Mouse (Mus musculus) hindbrain, embryonic 10.5 days (tissue): Measurements from ENCODE around the gene Themis2. TPM values are rescaled to one million over a fixed set of nuclear protein-coding genes. Genes with fewer than 3 reads are reported as not detected.

Experiments
- DNase-seq: peaks from one replicate; pipeline ENCODE4 v3.0.0-alpha.2; 2017; ENCODE audit warnings: low spot score
- H3K27ac ChIP-seq: fragments of 300-500 bp; sonication (generic); 2 replicates; pipeline ENCODE4 v1.5.1; 2016; ENCODE audit warnings: mild to moderate bottlenecking, moderate library complexity
- H3K27me3 ChIP-seq: fragments of 300-500 bp; sonication (generic); 2 replicates; pipeline ENCODE4 v1.6.1; 2016; ENCODE audit warnings: mild to moderate bottlenecking; ENCODE audit not compliant: poor library complexity, insufficient read depth, severe bottlenecking
- H3K36me3 ChIP-seq: fragments of 300-500 bp; sonication (generic); 2 replicates; pipeline ENCODE4 v1.6.1; 2016; ENCODE audit warnings: mild to moderate bottlenecking, moderate library complexity
- H3K4me1 ChIP-seq: fragments of 300-500 bp; sonication (generic); replicated peaks from 2 replicates; pipeline ENCODE4 v1.6.1; 2016; ENCODE audit warnings: mild to moderate bottlenecking
- H3K4me3 ChIP-seq: fragments of 300-500 bp; sonication (generic); 2 replicates; pipeline ENCODE4 v1.5.1; 2016; ENCODE audit warnings: mild to moderate bottlenecking, moderate library complexity
- H3K9me3 ChIP-seq: fragments of 300-500 bp; sonication (generic); 2 replicates; pipeline ENCODE4 v1.6.1; 2016; ENCODE audit warnings: mild to moderate bottlenecking, moderate library complexity
- WGBS: fragments of 180-500 bp; shearing (Covaris S2); methylation state at CpG from one replicate; pipeline ENCODE4 v1.1.7; 2016; 5-methylcytosine and 5-hydroxymethylcytosine counted together
- polyA plus RNA-seq: library from polyadenylated mRNA; unstranded; fragments of >200 nt; fragmentation: Nextera tagmentation; extraction: Ambion mirVana; gene quantifications from 2 replicates; pipeline ENCODE4 v1.2.1, GENCODE M21; 2016

Themis2 gene
- polyA plus RNA-seq: 1.00 and 1.2 TPM in 2 replicates

DNA sequence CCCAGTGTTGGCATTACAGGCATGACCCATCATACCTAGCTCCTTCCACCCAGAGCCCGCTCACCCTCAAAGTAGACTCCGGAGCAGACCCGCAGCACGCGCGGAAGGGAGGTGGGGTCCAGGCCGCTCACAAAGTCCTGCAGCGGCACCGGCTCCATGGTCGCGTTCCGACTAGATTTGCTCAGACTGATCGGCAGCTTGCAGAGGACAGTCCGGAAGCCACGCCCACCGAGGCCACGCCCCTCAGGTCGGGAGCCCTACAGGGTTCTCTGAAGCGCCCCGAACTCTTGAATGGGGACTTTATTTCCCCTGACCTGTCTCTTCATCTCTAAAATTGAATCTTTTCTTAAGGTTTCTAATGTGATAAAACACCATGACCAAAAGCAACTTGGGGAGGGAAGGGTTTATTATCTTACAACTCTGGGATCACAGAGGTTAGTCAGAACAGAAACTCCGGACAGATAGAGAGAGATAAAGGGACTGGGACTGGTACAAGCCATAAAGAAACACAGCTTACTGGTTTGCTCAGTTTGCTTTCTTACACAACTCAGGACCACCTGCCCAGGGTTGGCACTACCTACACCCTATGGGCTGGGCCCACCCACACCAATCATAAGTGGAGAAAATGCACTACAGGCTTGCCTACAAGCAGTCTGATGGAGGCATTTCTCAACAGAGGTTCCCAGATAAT, at the start of gene Themis2:
Gene Themis2 (minus strand): TSS at position 192 of the 691 bp plus-strand sequence.
- Histone ChIP-seq H3K27me3 (peaks cover 36% of the 10 kb centered on the region), H3K4me3 (peak within 1 kb of the TSS; percentile 47), H3K27ac (peak within 1 kb of the TSS; percentile 1; the same call in 1 of the 2 replicates), H3K4me1 (peaks cover 25% of the 10 kb centered on the region), H3K36me3 (no peaks in the 10 kb centered on the region), H3K9me3 (no peaks in the 10 kb centered on the region)
- peak; percentile 71 for DNase-seq
- 2% methylated on average over 21 of the region's 21 CpGs for WGBS

DNA sequence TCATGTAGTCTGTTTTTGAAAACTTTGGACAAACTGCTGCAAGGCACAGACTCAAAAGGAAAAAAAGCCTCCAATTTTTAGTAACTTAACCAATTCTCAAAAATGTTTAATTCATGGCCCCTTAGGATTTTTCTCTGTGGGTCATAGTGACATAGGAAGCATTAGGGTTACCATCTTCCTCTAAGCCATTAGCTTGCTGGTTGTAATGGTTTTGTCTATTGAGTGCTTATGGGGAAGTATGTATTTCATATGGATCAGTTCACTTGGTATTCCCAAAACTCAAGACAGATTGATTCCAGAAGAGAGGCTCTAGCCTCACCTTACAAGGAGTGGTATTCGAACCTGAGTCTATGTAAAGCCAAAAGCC, 47.5 kb upstream of the Themis2 start:
- H3K27ac ChIP-seq: peak overlapping the region; percentile 94
- DNase-seq: no peak
- H3K9me3 ChIP-seq: no peaks in the 10 kb centered on the region
- 90% methylated on average over 1 of the region's 1 CpGs for WGBS
- H3K27me3 ChIP-seq: no peaks in the 10 kb centered on the region
- peaks cover 22% of the 10 kb centered on the region for H3K4me1 ChIP-seq
- H3K36me3 ChIP-seq: peaks cover 37% of the 10 kb centered on the region
- peak overlapping the region; percentile 86 for H3K4me3 ChIP-seq

DNA sequence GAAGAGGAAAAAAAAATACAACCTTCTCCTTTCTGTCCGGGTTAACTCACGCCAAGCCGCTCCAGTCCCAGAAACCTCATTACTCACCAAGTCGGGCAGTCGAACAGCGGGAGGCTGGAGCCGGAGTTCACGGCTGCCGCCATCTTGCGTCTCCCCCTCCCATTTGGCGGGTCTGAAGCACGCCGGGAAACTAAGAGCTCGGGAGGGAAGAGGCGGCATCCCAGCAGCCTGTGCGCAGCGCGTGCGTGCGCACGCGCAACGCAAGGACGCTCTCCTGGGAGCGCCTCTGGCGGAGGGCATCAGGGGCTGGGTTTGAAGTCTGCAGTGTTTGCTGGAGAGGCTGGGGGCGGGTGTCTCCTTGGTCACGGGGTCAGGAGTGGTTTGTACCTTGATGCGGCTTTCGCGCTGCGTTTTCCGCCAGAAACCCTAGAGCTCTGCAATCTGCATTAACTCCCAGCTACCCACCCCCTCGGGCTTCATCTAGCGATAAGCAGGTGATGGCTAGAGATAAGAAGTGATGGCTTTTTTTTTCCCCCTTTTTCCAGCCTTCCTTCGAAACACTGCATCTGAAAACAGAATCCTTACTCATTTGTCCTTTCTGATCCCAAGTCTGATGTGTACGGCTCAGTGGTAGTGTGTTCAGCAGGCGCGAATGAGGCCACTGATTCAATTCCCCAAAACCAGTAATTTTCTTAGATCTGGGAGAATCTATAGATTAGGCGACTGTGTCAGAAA, 47.0 kb upstream of the Themis2 start, which contains the start of gene Ppp1r8:
Gene Ppp1r8 (minus strand): TSS at position 200 of the 735 bp plus-strand sequence.
- Histone ChIP-seq H3K9me3 (no peaks in the 10 kb centered on the region), H3K27ac (peak within 1 kb of the TSS; percentile 94), H3K27me3 (no peaks in the 10 kb centered on the region), H3K4me3 (peak within 1 kb of the TSS; percentile 86), H3K4me1 (peaks cover 22% of the 10 kb centered on the region), H3K36me3 (peaks cover 37% of the 10 kb centered on the region)
- DNase-seq: peak; percentile 94
- 2% methylated on average over 40 of the region's 40 CpGs for WGBS

DNA sequence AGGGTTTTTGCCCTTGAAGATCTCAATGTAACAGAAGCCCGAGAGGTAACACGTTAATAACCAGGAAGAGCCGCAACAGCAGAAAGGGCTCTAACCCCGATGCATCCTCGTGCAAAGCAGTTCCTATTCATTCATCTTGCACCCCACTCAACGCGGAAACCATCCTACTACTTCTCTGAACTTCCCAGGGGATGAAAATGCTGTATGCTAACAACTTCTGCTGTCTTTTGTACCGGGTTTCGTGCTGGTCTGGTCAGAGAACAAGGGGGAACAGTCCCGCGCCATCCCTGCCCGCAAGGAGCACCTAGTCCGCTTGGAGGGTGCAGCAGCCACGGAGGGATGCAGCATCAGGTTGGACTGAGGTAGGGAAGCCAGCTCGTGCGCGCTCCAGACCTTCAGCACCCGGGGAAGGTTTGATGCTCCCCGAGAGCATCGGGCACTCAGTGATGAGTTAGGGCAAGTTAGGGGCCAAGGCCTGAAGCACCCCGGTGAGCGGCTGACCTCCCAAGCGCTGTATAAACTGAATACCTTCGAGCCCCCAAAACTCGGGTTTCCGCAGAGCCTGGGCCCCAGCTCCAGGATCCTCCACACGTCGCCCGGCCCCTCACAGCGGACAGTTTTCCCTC, 46.2 kb upstream of the Themis2 start:
- Histone ChIP-seq H3K27me3 (no peaks in the 10 kb centered on the region), H3K36me3 (peaks cover 37% of the 10 kb centered on the region), H3K27ac (peak overlapping the region; percentile 94), H3K9me3 (no peaks in the 10 kb centered on the region), H3K4me1 (peaks cover 22% of the 10 kb centered on the region), H3K4me3 (peak overlapping the region; percentile 86)
- DNase-seq: peak; percentile 54
- under 1% methylated on average over 30 of the region's 30 CpGs for WGBS

DNA sequence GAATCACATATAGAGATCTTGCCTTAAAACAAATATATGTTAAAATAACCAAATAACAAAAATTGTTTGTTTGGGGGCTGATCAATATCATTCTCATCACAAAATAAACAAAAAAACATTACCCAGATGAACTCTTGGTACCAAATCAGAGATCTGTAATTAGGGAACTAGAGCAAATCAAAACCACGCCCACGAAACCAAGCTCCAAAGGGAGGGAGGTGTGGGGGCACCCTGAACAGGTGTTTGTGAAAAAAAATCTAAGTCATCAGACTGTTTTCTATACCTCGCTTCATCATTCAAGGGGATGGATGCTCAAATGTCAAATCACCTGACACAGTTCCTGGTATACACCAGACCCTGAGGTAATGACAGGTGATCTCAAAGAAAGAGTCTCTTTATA, 45.3 kb upstream of the Themis2 start:
- Histone ChIP-seq H3K27me3 (no peaks in the 10 kb centered on the region), H3K4me3 (peak overlapping the region; percentile 86), H3K9me3 (no peaks in the 10 kb centered on the region), H3K36me3 (peaks cover 46% of the 10 kb centered on the region), H3K27ac (peak overlapping the region; percentile 94), H3K4me1 (peaks cover 22% of the 10 kb centered on the region)
- 90% methylated on average over 3 of the region's 3 CpGs for WGBS
- DNase-seq: no peak

DNA sequence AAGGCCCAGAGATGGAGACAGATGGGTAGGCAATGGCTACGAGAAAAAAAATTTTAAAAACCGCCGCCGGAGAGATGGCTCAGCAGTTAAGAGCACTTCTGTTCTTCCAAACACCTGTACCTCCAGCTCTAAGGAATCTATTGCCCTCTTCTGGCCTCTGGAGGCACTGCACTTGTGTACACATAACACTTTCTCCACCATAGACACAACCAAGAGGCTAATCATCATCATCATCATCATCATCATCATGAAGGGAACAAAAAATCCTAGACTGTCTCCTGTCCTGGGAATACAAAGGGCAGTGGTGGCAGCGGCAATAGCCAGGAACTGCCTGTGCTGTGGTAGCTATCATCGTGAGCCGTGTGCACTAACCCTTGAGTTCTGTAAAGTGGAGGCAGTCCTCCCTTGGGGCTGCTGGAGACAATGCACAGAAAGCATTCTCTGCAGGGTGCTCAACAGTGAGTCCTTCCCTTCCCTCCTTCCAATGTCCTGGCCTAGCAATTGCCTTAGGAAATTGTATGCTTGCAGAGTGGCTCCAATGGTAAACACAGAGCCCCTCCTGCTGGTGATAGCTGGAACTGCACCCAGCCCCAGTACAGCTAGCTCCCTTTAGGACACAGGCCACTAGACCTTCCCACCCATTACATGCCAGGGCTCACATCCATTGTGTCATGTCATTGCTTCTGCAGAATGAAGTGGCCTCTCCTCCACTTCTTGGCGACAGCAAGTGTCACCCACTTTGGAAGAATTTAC, 27.6 kb upstream of the Themis2 start:
- H3K27ac ChIP-seq: no peak overlapping the region
- 75% methylated on average over 8 of the region's 8 CpGs for WGBS
- peak; percentile 71 for DNase-seq
- no peak overlapping the region for H3K4me3 ChIP-seq
- peaks cover 46% of the 10 kb centered on the region for H3K36me3 ChIP-seq
- no peaks in the 10 kb centered on the region for H3K4me1 ChIP-seq
- H3K27me3 ChIP-seq: no peaks in the 10 kb centered on the region
- H3K9me3 ChIP-seq: peaks cover 19% of the 10 kb centered on the region

DNA sequence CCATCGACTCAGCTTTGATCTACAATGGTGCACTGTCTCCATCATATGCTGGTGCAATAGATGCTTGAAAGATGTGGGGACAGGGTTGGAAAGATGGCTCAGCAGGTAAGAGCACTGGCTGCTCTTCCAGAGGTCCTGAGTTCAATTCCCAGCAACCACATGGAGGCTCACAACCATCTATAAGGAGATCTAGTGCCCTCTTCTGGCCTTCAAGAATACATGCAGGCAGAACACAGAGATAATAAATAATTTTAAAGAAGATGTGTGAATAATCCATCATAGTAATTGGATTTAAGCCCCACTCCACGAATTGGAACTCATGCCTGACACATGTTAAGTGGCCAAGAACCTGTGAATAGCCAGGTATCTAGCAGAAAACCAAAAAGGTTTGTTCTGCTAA, 22.3 kb upstream of the Themis2 start:
- Histone ChIP-seq H3K9me3 (peaks cover 19% of the 10 kb centered on the region), H3K4me1 (no peaks in the 10 kb centered on the region), H3K4me3 (no peak overlapping the region), H3K36me3 (no peaks in the 10 kb centered on the region), H3K27ac (no peak overlapping the region), H3K27me3 (no peaks in the 10 kb centered on the region)
- no peak for DNase-seq
- WGBS: 51% methylated on average over 2 of the region's 2 CpGs

DNA sequence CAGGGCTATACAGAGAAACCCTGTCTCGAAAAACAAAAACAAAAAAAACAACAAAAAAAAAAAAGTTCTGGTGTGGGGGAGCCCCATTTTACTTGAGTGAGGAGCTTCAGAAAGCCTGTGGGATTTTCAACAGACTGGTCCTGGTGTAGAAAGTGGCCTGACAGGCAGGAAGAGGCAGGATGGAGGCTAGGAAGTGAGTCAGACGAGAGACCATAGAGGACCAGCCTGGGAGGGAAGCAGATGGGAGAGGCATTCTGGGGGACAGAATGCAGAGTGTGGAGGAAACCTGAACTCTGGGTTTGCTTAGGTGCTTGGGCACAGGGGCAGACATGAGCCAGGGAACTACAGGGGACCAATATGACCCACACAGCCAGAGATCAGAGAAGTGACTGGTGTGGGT, 20.7 kb upstream of the Themis2 start:
- WGBS: 73% methylated on average over 2 of the region's 2 CpGs
- Histone ChIP-seq H3K4me3 (no peak overlapping the region), H3K4me1 (no peaks in the 10 kb centered on the region), H3K27ac (no peak overlapping the region), H3K27me3 (no peaks in the 10 kb centered on the region), H3K9me3 (peaks cover 19% of the 10 kb centered on the region), H3K36me3 (no peaks in the 10 kb centered on the region)
- DNase-seq: no peak

DNA sequence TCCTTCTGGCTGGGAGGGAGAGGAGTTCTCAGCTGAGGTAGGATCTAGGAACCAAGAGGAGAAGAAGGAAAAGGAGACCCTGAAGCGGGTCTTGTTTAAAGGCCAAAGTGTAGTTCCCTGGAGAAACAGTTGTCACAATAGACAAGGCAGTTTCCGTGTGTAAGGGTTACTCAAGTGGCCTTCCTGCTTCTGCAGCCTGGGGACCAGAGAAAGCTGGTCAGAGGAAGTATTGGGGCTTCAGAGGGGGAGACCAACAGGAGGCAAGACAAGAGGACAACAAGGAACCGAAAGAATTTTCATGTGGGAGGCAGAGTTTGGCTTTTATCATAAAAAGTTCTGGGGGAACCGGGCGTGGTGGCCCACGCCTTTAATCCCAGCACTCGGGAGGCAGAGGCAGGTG, 20.2 kb upstream of the Themis2 start:
- H3K9me3 ChIP-seq: peaks cover 22% of the 10 kb centered on the region
- no peak overlapping the region for H3K27ac ChIP-seq
- no peaks in the 10 kb centered on the region for H3K27me3 ChIP-seq
- H3K36me3 ChIP-seq: no peaks in the 10 kb centered on the region
- DNase-seq: no peak
- H3K4me3 ChIP-seq: no peak overlapping the region
- 84% methylated on average over 7 of the region's 7 CpGs for WGBS
- H3K4me1 ChIP-seq: no peaks in the 10 kb centered on the region

DNA sequence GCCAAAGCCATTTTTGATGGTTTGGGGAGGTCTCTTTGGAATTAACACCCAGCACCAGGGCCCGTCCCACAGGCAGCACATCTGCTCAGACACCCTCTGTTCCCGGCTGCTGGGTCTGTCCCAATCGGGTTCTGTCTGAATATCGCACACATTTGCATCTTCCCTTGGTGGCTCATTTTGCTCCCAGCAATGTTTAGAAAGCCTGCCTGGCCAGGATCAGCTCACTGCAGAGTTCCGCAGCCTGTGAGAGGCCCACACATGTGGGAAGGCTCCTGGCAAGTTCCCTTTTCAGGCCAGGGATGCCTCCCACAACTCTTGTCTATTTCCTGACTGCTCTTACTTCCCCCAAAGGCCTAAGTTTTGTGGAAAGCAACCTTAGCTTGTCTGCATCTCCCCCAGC, 13.4 kb upstream of the Themis2 start:
- 93% methylated on average over 5 of the region's 5 CpGs for WGBS

DNA sequence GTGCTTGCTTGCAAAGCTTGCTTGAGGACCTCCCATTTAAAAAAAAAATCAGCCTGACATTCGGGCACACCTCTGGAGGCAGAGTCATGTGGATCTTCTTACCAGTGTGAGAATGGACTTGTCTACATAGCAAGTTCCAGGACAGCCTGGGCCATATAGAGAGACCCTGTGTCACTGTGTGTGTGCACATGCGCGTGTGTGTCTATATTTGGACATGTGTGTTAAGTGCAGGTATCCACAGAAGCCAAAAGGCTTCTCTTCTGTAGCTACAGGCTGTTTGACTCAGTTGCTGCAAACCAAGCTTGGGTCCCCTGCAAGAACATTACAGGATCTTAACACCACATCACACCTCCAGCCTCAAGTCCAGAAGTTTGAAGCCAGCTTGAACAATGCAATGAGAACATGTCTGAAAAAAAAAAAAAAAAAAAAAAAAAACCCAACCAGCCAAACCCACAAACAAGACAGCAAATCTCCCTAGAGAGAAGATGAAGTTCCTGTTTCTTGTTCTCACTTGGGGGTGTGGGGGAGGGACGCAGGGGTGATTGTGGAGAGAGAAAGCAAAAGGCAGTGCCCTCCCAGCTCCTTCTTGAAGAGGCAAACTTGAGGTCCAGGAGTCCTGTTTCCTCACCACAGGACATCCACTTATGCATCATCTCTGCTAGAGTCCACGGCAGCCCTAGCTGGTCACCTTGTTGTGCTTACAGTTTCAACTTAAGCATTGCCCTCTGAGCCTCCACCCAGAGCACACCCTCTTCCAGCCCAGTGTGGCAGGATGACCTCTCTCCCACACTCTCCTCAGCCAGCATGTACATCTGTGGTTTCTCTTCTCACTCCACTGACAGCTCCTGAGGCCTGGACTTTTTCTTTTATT, 11.8 kb upstream of the Themis2 start:
- peaks cover 9% of the 10 kb centered on the region for H3K9me3 ChIP-seq

More for the DNA sequence above, 13.4 kb upstream of the Themis2 start:
- Histone ChIP-seq H3K4me3 (no peak overlapping the region), H3K4me1 (no peaks in the 10 kb centered on the region), H3K27me3 (no peaks in the 10 kb centered on the region), H3K9me3 (peaks cover 9% of the 10 kb centered on the region), H3K27ac (no peak overlapping the region), H3K36me3 (no peaks in the 10 kb centered on the region)
- no peak for DNase-seq

More for the DNA sequence above, 11.8 kb upstream of the Themis2 start:
- Histone ChIP-seq H3K27ac (no peak overlapping the region), H3K27me3 (no peaks in the 10 kb centered on the region), H3K36me3 (no peaks in the 10 kb centered on the region), H3K4me1 (no peaks in the 10 kb centered on the region), H3K4me3 (no peak overlapping the region)
- 74% methylated on average over 5 of the region's 5 CpGs for WGBS
- DNase-seq: no peak
